Mouse (Mus musculus) liver, adult 2 months (tissue): ENCODE measurements around the gene Casq1. TPM values are rescaled to one million over a fixed set of nuclear protein-coding genes. Genes with fewer than 3 reads are reported as not detected.

Source experiments
- DNase-seq: peaks from one replicate; pipeline ENCODE4 v3.0.0-alpha.2; 2011; ENCODE audit warnings: low read depth, low spot score; ENCODE audit errors: extremely low read depth
- H3K27ac ChIP-seq: fragments of 200-500 bp; replicated peaks from 2 replicates; pipeline ENCODE4 v1.5.1; 2012; ENCODE audit warnings: low read depth, mild to moderate bottlenecking, control low read depth, inconsistent platforms, low read length; ENCODE audit not compliant: insufficient read depth
- H3K27me3 ChIP-seq: fragments of 200-500 bp; 2 replicates; pipeline ENCODE4 v1.6.1; 2012; ENCODE audit warnings: mild to moderate bottlenecking, moderate library complexity, low read length, inconsistent platforms; ENCODE audit not compliant: control insufficient read depth, insufficient read depth
- H3K36me3 ChIP-seq: fragments of 200-500 bp; 2 replicates; pipeline ENCODE4 v1.6.1; 2012; ENCODE audit warnings: low read length, inconsistent platforms; ENCODE audit not compliant: control insufficient read depth, insufficient read depth
- H3K4me1 ChIP-seq: fragments of 200-500 bp; 2 replicates; pipeline ENCODE4 v1.6.1; 2011; ENCODE audit warnings: low read length; ENCODE audit not compliant: control insufficient read depth, insufficient read depth
- H3K4me3 ChIP-seq: fragments of 200-500 bp; 2 replicates; pipeline ENCODE4 v1.5.1; 2011; ENCODE audit warnings: low read depth, mild to moderate bottlenecking, control low read depth, low read length, moderate library complexity; ENCODE audit not compliant: insufficient read depth
- H3K79me2 ChIP-seq: fragments of 200-500 bp; 2 replicates; pipeline ENCODE4 v1.6.1; 2012; ENCODE audit warnings: inconsistent platforms, mild to moderate bottlenecking, low read length, moderate library complexity; ENCODE audit not compliant: control insufficient read depth, insufficient read depth
- H3K9ac ChIP-seq: fragments of 200-500 bp; 2 replicates; pipeline ENCODE4 v1.6.1; 2012; ENCODE audit warnings: low read depth, mild to moderate bottlenecking, control low read depth, inconsistent platforms, low read length
- CTCF ChIP-seq: fragments of 200-500 bp; IDR thresholded peaks from 2 replicates; pipeline ENCODE4 v1.5.1; 2011; ENCODE audit warnings: low read depth, low read length, control low read depth
- POLR2A ChIP-seq: fragments of 200-500 bp; IDR thresholded peaks from 2 replicates; pipeline ENCODE4 v1.6.1; 2011; ENCODE audit warnings: low read length, control low read depth; ENCODE audit not compliant: insufficient read depth; ENCODE audit errors: extremely low read depth
- WGBS: fragments of 180-500 bp; shearing (Covaris S2); methylation state at CpG from one replicate; pipeline ENCODE4 v1.1.7; 2018; 5-methylcytosine and 5-hydroxymethylcytosine counted together
- polyA plus RNA-seq: library from polyadenylated mRNA; depleted of rRNA; stranded (reverse); fragments of >200 nt; gene quantifications from 2 replicates; pipeline ENCODE4 v1.2.3, GENCODE M21; 2012
- total RNA-seq: library from RNA; depleted of rRNA; stranded (reverse); fragments of >200 nt; gene quantifications from 2 replicates; pipeline ENCODE4 v1.2.3, GENCODE M21; 2014

The Casq1 gene
- total and polyA plus RNA-seq, 2 experiments = 0.21 to 0.74 TPM

- TF ChIP-seq CTCF (no peak), POLR2A (no peak)
- 52% methylated on average over 4 of the region's 4 CpGs for WGBS
- Histone ChIP-seq H3K27me3 (no peaks in the 10 kb centered on the region), H3K79me2 (no peaks in the 10 kb centered on the region), H3K4me3 (no peak overlapping the region), H3K9ac (no peak overlapping the region), H3K4me1 (peaks cover 11% of the 10 kb centered on the region; the same call in 1 of the 2 replicates), H3K27ac (peak overlapping the region; percentile 31; the same call in 1 of the 2 replicates), H3K36me3 (peaks cover 3% of the 10 kb centered on the region; the same call in 1 of the 2 replicates)
- DNase-seq = no peak
Measured at GRCm38 (mm10) chr1:172203566-172203965, 16.1 kb downstream of the Casq1 start.

GRCm38 (mm10) chr1:172202894-172203522, 16.7 kb downstream of the Casq1 start:
- no peak overlapping the region for H3K4me3 ChIP-seq
- WGBS = 66% methylated on average over 2 of the region's 2 CpGs
- peaks cover 11% of the 10 kb centered on the region; the same call in 1 of the 2 replicates for H3K4me1 ChIP-seq
- TF ChIP-seq POLR2A (no peak), CTCF (no peak)
- no peaks in the 10 kb centered on the region for H3K27me3 ChIP-seq
- no peak for DNase-seq
- no peak overlapping the region for H3K9ac ChIP-seq
- no peak overlapping the region for H3K27ac ChIP-seq
- no peaks in the 10 kb centered on the region for H3K79me2 ChIP-seq
- H3K36me3 ChIP-seq = peaks cover 6% of the 10 kb centered on the region

- WGBS = 52% methylated on average over 14 of the region's 14 CpGs
- no peak for DNase-seq
- Histone ChIP-seq H3K27ac (no peak overlapping the region), H3K4me1 (peaks cover 11% of the 10 kb centered on the region; the same call in 1 of the 2 replicates), H3K36me3 (peaks cover 12% of the 10 kb centered on the region), H3K4me3 (no peak overlapping the region), H3K79me2 (no peaks in the 10 kb centered on the region), H3K27me3 (no peaks in the 10 kb centered on the region), H3K9ac (no peak overlapping the region)
- no peak for TF ChIP-seq POLR2A
- no peak for TF ChIP-seq CTCF
Measured at GRCm38 (mm10) chr1:172201967-172202880, 17.4 kb downstream of the Casq1 start.

GRCm38 (mm10) chr1:172200871-172201447, 18.7 kb downstream of the Casq1 start:
- no peak overlapping the region for H3K9ac ChIP-seq
- H3K36me3 ChIP-seq = peaks cover 19% of the 10 kb centered on the region
- H3K27me3 ChIP-seq = no peaks in the 10 kb centered on the region
- H3K4me3 ChIP-seq = no peak overlapping the region
- no peak overlapping the region for H3K27ac ChIP-seq
- H3K79me2 ChIP-seq = no peaks in the 10 kb centered on the region
- no peak for DNase-seq
- WGBS = 84% methylated on average over 7 of the region's 7 CpGs
- TF ChIP-seq CTCF = no peak
- TF ChIP-seq POLR2A = no peak
- peaks cover 10% of the 10 kb centered on the region; the same call in 1 of the 2 replicates for H3K4me1 ChIP-seq

GRCm38 (mm10) chr1:172200161-172200560, 19.5 kb downstream of the Casq1 start:
- 85% methylated on average over 5 of the region's 5 CpGs for WGBS

More at GRCm38 (mm10) chr1:172200161-172200560, 19.5 kb downstream of the Casq1 start:
- no peak for TF ChIP-seq POLR2A
- no peak for TF ChIP-seq CTCF
- H3K27me3 ChIP-seq = no peaks in the 10 kb centered on the region
- H3K79me2 ChIP-seq = no peaks in the 10 kb centered on the region
- H3K27ac ChIP-seq = no peak overlapping the region
- no peak for DNase-seq
- H3K9ac ChIP-seq = no peak overlapping the region
- H3K36me3 ChIP-seq = peaks cover 25% of the 10 kb centered on the region
- peaks cover 4% of the 10 kb centered on the region; the same call in 1 of the 2 replicates for H3K4me1 ChIP-seq
- H3K4me3 ChIP-seq = no peak overlapping the region
